8 mouse cellular contexts compared by ENCODE assay signal in genomic region chr10:59308993-59309715, GRCm38 (mm10). TPM values are rescaled to one million over a fixed set of nuclear protein-coding genes. Genes with fewer than 3 reads are reported as not detected.
DNase-seq lines count a peak whose midpoint lies in the region; ATAC-seq lines count a peak whose summit lies in the region.

No protein-coding gene starts in this region.

- H3K4me1 ChIP-seq in neural tube, embryonic 13.5 days (replicated peaks) = no peaks in the 10 kb centered on the region

- ATAC-seq in frontal cortex, adult (ENCODE audit: low TSS enrichment) = peak; percentile 91
- peak; percentile 15; the same call in 1 of the 2 replicates for ATAC-seq in neural tube, embryonic 13.5 days (ENCODE audit: low read depth)

- H3K27me3 ChIP-seq in neural tube, embryonic 13.5 days = no peaks in the 10 kb centered on the region

- H3K9me3 ChIP-seq in neural tube, embryonic 13.5 days = no peaks in the 10 kb centered on the region

- DNase-seq in frontal cortex, postnatal 25 days (ENCODE audit: low spot score in 2 of 2) = no peak
- no peak for DNase-seq in neural tube, embryonic 10.5 days (ENCODE audit: extremely low spot score, low spot score)
- peak; percentile 38 for DNase-seq in cerebellum, adult 8-10 months
- peak; percentile 64 for DNase-seq in lung, postnatal 10 days
- DNase-seq in urinary bladder, postnatal 36 days (ENCODE audit: low spot score in 2 of 2) = no peak
- DNase-seq in urinary bladder, postnatal 4 days (ENCODE audit: low spot score in 2 of 2) = no peak

- H3K9ac ChIP-seq in neural tube, embryonic 13.5 days = no peak overlapping the region

- H3K4me2 ChIP-seq in neural tube, embryonic 13.5 days = no peak overlapping the region

- H3K27ac ChIP-seq in neural tube, embryonic 13.5 days (replicated peaks) = no peak overlapping the region

- 51% methylated on average over 3 of the region's 3 CpGs for WGBS in neural tube, embryonic 13.5 days

- no peak overlapping the region for H3K4me3 ChIP-seq in neural tube, embryonic 13.5 days

- H3K36me3 ChIP-seq in neural tube, embryonic 13.5 days = no peaks in the 10 kb centered on the region

RNA-seq across cellular contexts. Expression of gene P4ha1, which starts 13.9 kb away (rescaled TPM):
- polyA plus RNA-seq in neural tube, embryonic 13.5 days (2015; fragmentation: Nextera tagmentation; extraction: Ambion mirVana) = 32.7 and 41.9 TPM in 2 replicates

Comparison
In these comparisons a context has a peak if more than half of its experiments do, and no peak if none do; other contexts are left out.
1. DNase-seq: peak in cerebellum, adult 8-10 months (single experiment) and lung, postnatal 10 days (single experiment); none in frontal cortex, postnatal 25 days (0 of 2), neural tube, embryonic 10.5 days (single experiment), urinary bladder, postnatal 36 days (0 of 2) and urinary bladder, postnatal 4 days (0 of 2).